Mouse (Mus musculus): ENCODE data around the gene Pde4d. TPM values are rescaled to one million over a fixed set of nuclear protein-coding genes. Genes with fewer than 3 reads are reported as not detected.

The Pde4d gene
- polyA plus RNA-seq, 1 experiment from 2014 or later = 29.2 TPM

GRCm38 (mm10) chr13:109706579-109706978, 1256.8 kb downstream of the Pde4d start:
- WGBS = 95% methylated on average over 5 of the region's 5 CpGs
- H3K9ac ChIP-seq (ENCODE audit: low read length) = no peak overlapping the region
- H3K9me3 ChIP-seq (ENCODE audit: control insufficient read depth, low read length) = no peaks in the 10 kb centered on the region
- no peak overlapping the region for H3K4me2 ChIP-seq (ENCODE audit: low read length)
- no peaks in the 10 kb centered on the region for H3K27me3 ChIP-seq (ENCODE audit: control insufficient read depth, insufficient read depth, low read length)
- 0 out of 2 replicates have a peak, but pooled peaks cover 3% of the 10 kb centered on the region for H3K36me3 ChIP-seq (ENCODE audit: control insufficient read depth, insufficient read depth, low read length)
- ATAC-seq (ENCODE audit: insufficient number of reproducible peaks, insufficient read depth, low FRiP score, low read depth) = no peak
- peaks cover 0 to 24% of the 10 kb centered on the region in 2 experiments; a peak in 3 of 4 replicates for H3K4me1 ChIP-seq (ENCODE audit: control insufficient read depth in 2 of 2, insufficient read depth in 2 of 2, low read length in 2 of 2)
- H3K27ac ChIP-seq (replicated peaks in 1 of 2; ENCODE audit: control insufficient read depth in 1 of 2, insufficient read depth in 1 of 2, low read depth in 2 of 2, low read length in 2 of 2) = no peak overlapping the region
- no peak overlapping the region for H3K4me3 ChIP-seq (ENCODE audit: control insufficient read depth in 1 of 2, insufficient read depth in 1 of 2, low read depth in 1 of 2, low read length in 2 of 2)

GRCm38 (mm10) chr13:109707154-109707553, 1257.4 kb downstream of the Pde4d start:
- 87% methylated on average over 4 of the region's 4 CpGs for WGBS
- peaks cover 0 to 24% of the 10 kb centered on the region in 2 experiments; a peak in 3 of 4 replicates for H3K4me1 ChIP-seq (ENCODE audit: control insufficient read depth in 2 of 2, insufficient read depth in 2 of 2, low read length in 2 of 2)
- no peak overlapping the region for H3K9ac ChIP-seq (ENCODE audit: low read length)
- no peak overlapping the region for H3K27ac ChIP-seq (replicated peaks in 1 of 2; ENCODE audit: control insufficient read depth in 1 of 2, insufficient read depth in 1 of 2, low read depth in 2 of 2, low read length in 2 of 2)
- H3K36me3 ChIP-seq (ENCODE audit: control insufficient read depth, insufficient read depth, low read length) = 0 out of 2 replicates have a peak, but pooled peaks cover 3% of the 10 kb centered on the region
- no peaks in the 10 kb centered on the region for H3K27me3 ChIP-seq (ENCODE audit: control insufficient read depth, insufficient read depth, low read length)
- no peak overlapping the region for H3K4me3 ChIP-seq (ENCODE audit: control insufficient read depth in 1 of 2, insufficient read depth in 1 of 2, low read depth in 1 of 2, low read length in 2 of 2)
- no peaks in the 10 kb centered on the region for H3K9me3 ChIP-seq (ENCODE audit: control insufficient read depth, low read length)
- H3K4me2 ChIP-seq (ENCODE audit: low read length) = no peak overlapping the region
- ATAC-seq (ENCODE audit: insufficient number of reproducible peaks, insufficient read depth, low FRiP score, low read depth) = no peak

GRCm38 (mm10) chr13:109708326-109708725, 1258.6 kb downstream of the Pde4d start:
- ATAC-seq (ENCODE audit: insufficient number of reproducible peaks, insufficient read depth, low FRiP score, low read depth) = no peak
- Histone ChIP-seq H3K4me1 (ENCODE audit: control insufficient read depth in 2 of 2, insufficient read depth in 2 of 2, low read length in 2 of 2) (peaks cover 0 to 21% of the 10 kb centered on the region in 2 experiments; a peak in 3 of 4 replicates), H3K9ac (ENCODE audit: low read length) (no peak overlapping the region), H3K4me3 (ENCODE audit: control insufficient read depth in 1 of 2, insufficient read depth in 1 of 2, low read depth in 1 of 2, low read length in 2 of 2) (no peak overlapping the region), H3K36me3 (ENCODE audit: control insufficient read depth, insufficient read depth, low read length) (0 out of 2 replicates have a peak, but pooled peaks cover 3% of the 10 kb centered on the region), H3K27me3 (ENCODE audit: control insufficient read depth, insufficient read depth, low read length) (no peaks in the 10 kb centered on the region), H3K27ac (replicated peaks in 1 of 2; ENCODE audit: control insufficient read depth in 1 of 2, insufficient read depth in 1 of 2, low read depth in 2 of 2, low read length in 2 of 2) (no peak overlapping the region), H3K9me3 (ENCODE audit: control insufficient read depth, low read length) (no peaks in the 10 kb centered on the region), H3K4me2 (ENCODE audit: low read length) (no peak overlapping the region)
- 24% methylated on average over 2 of the region's 2 CpGs for WGBS

GRCm38 (mm10) chr13:109714581-109714980, 1264.8 kb downstream of the Pde4d start:
- Histone ChIP-seq H3K27me3 (ENCODE audit: control insufficient read depth, insufficient read depth, low read length) (no peaks in the 10 kb centered on the region), H3K9me3 (ENCODE audit: control insufficient read depth, low read length) (no peaks in the 10 kb centered on the region), H3K4me1 (ENCODE audit: control insufficient read depth in 2 of 2, insufficient read depth in 2 of 2, low read length in 2 of 2) (peaks cover 0 to 18% of the 10 kb centered on the region in 2 experiments; a peak in 2 of 4 replicates), H3K9ac (ENCODE audit: low read length) (no peak overlapping the region), H3K4me2 (ENCODE audit: low read length) (no peak overlapping the region), H3K36me3 (ENCODE audit: control insufficient read depth, insufficient read depth, low read length) (0 out of 2 replicates have a peak, but pooled peaks cover 3% of the 10 kb centered on the region), H3K4me3 (ENCODE audit: control insufficient read depth in 1 of 2, insufficient read depth in 1 of 2, low read depth in 1 of 2, low read length in 2 of 2) (no peak overlapping the region), H3K27ac (replicated peaks in 1 of 2; ENCODE audit: control insufficient read depth in 1 of 2, insufficient read depth in 1 of 2, low read depth in 2 of 2, low read length in 2 of 2) (no peak overlapping the region)
- no peak for ATAC-seq (ENCODE audit: insufficient number of reproducible peaks, insufficient read depth, low FRiP score, low read depth)
- 93% methylated on average over 2 of the region's 2 CpGs for WGBS

GRCm38 (mm10) chr13:109715321-109715720, 1265.6 kb downstream of the Pde4d start:
- H3K4me3 ChIP-seq (ENCODE audit: control insufficient read depth in 1 of 2, insufficient read depth in 1 of 2, low read depth in 1 of 2, low read length in 2 of 2) = no peak overlapping the region
- no peaks in the 10 kb centered on the region for H3K9me3 ChIP-seq (ENCODE audit: control insufficient read depth, low read length)
- WGBS = 48% methylated on average over 1 of the region's 1 CpGs
- H3K4me2 ChIP-seq (ENCODE audit: low read length) = no peak overlapping the region
- H3K27me3 ChIP-seq (ENCODE audit: control insufficient read depth, insufficient read depth, low read length) = no peaks in the 10 kb centered on the region
- no peak overlapping the region for H3K27ac ChIP-seq (replicated peaks in 1 of 2; ENCODE audit: control insufficient read depth in 1 of 2, insufficient read depth in 1 of 2, low read depth in 2 of 2, low read length in 2 of 2)
- peaks cover 0 to 19% of the 10 kb centered on the region in 2 experiments; a peak in 2 of 4 replicates for H3K4me1 ChIP-seq (ENCODE audit: control insufficient read depth in 2 of 2, insufficient read depth in 2 of 2, low read length in 2 of 2)
- H3K36me3 ChIP-seq (ENCODE audit: control insufficient read depth, insufficient read depth, low read length) = 0 out of 2 replicates have a peak, but pooled peaks cover 3% of the 10 kb centered on the region
- no peak overlapping the region for H3K9ac ChIP-seq (ENCODE audit: low read length)
- no peak for ATAC-seq (ENCODE audit: insufficient number of reproducible peaks, insufficient read depth, low FRiP score, low read depth)

- whole genome bisulfite sequencing = 88% methylated on average over 2 of the region's 2 CpGs
- no peak for ATAC-seq (ENCODE audit: insufficient number of reproducible peaks, insufficient read depth, low FRiP score, low read depth)
- Histone ChIP-seq H3K4me1 (ENCODE audit: control insufficient read depth in 2 of 2, insufficient read depth in 2 of 2, low read length in 2 of 2) (peaks cover 3 to 36% of the 10 kb centered on the region in 2 experiments), H3K36me3 (ENCODE audit: control insufficient read depth, insufficient read depth, low read length) (no peaks in the 10 kb centered on the region), H3K4me2 (ENCODE audit: low read length) (no peak overlapping the region), H3K9ac (ENCODE audit: low read length) (no peak overlapping the region), H3K4me3 (ENCODE audit: control insufficient read depth in 1 of 2, insufficient read depth in 1 of 2, low read depth in 1 of 2, low read length in 2 of 2) (no peak overlapping the region), H3K27me3 (ENCODE audit: control insufficient read depth, insufficient read depth, low read length) (no peaks in the 10 kb centered on the region), H3K9me3 (ENCODE audit: control insufficient read depth, low read length) (no peaks in the 10 kb centered on the region), H3K27ac (replicated peaks in 1 of 2; ENCODE audit: control insufficient read depth in 1 of 2, insufficient read depth in 1 of 2, low read depth in 2 of 2, low read length in 2 of 2) (no peak overlapping the region)
These were observed 1270.5 kb downstream of the Pde4d start for GRCm38 (mm10) chr13:109720127-109720713.

GRCm38 (mm10) chr13:109722237-109723119, 1272.7 kb downstream of the Pde4d start:
- H3K4me3 ChIP-seq (ENCODE audit: control insufficient read depth in 1 of 2, insufficient read depth in 1 of 2, low read depth in 1 of 2, low read length in 2 of 2) = no peak overlapping the region
- peaks cover 3 to 25% of the 10 kb centered on the region in 2 experiments for H3K4me1 ChIP-seq (ENCODE audit: control insufficient read depth in 2 of 2, insufficient read depth in 2 of 2, low read length in 2 of 2)
- WGBS = 83% methylated on average over 6 of the region's 6 CpGs
- no peak overlapping the region for H3K9ac ChIP-seq (ENCODE audit: low read length)
- no peaks in the 10 kb centered on the region for H3K27me3 ChIP-seq (ENCODE audit: control insufficient read depth, insufficient read depth, low read length)
- H3K4me2 ChIP-seq (ENCODE audit: low read length) = no peak overlapping the region
- H3K36me3 ChIP-seq (ENCODE audit: control insufficient read depth, insufficient read depth, low read length) = no peaks in the 10 kb centered on the region
- 0 out of 4 replicates have a peak overlapping the region, but pooled peaks of 1 of the 2 experiments have one; percentile 11 for H3K27ac ChIP-seq (replicated peaks in 1 of 2; ENCODE audit: control insufficient read depth in 1 of 2, insufficient read depth in 1 of 2, low read depth in 2 of 2, low read length in 2 of 2)
- H3K9me3 ChIP-seq (ENCODE audit: control insufficient read depth, low read length) = no peaks in the 10 kb centered on the region
- no peak for ATAC-seq (ENCODE audit: insufficient number of reproducible peaks, insufficient read depth, low FRiP score, low read depth)
